Mouse (Mus musculus) 3134 (cell line): ENCODE data around the gene Gdap1l1.

ENCODE experiments used
- DNase-seq: peaks from one replicate; pipeline ENCODE4 v3.0.0-alpha.2; 2011; ENCODE audit warnings: low spot score; ENCODE audit not compliant: insufficient read length; ENCODE audit errors: extremely low read depth

Gdap1l1 gene

DNA sequence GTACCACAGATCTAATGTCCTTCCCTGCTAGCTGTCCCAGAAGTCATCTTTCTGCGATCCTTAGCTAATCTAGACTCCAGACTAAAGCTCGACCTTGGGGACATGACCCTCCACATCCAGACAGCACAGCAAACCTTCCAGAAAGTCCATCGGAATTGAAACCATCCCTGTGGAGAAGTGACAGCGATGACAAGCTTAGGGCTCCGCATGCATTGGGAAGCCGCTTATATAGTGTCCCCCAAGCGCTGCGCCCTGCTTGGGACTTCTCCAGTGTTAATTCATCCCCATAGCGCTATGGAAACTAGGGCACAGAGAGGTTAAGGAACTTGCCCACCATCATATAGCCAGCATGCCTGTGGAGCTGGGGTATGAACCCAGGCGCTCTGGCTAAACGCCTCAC lies 24.5 kb downstream of the Gdap1l1 start:
- no peak for DNase-seq

DNA sequence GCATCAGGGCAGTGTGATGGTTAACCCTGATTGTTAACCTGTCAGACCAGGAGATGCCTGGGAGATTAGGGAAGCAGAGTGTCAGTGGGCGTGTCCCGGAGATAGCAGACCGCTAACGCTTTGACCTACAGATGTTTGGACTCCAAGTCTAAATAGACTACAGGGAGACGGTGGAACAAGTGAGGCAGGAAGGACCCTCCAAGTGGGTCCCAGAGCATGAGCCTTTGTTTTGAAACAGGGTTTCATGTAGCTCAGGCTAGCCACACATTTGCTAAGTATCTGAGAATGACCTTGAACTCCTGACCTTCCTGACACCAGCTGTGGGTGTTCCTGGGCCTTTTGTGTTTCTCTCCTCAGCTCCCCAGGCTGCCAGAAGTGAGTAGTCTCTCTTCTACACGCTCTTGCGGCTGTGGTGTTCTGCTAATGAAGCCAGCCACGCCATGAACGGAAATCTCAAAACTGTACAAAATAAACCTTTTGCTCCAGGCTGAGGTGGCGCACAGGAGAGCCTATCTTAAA lies 25.0 kb downstream of the Gdap1l1 start:
- no peak for DNase-seq

DNA sequence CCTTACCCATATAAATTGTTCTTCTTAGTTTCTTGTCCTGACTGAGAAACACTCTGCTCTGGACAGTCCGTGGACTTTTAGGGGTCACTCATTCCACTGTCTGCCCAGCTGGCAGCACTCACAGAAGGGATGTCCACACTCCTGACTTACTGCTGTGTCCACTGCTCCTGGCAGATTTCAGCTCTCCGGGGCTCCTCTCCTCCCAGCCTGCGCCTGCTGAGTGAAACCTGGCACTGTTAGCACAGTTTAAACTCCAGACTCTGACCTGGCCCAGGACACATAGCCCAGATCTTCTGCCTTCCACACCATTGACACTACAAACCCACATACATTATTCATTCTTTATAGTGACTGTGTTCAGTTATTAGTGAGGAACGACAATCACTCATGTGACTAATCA lies 25.7 kb downstream of the Gdap1l1 start:
- DNase-seq: no peak

DNA sequence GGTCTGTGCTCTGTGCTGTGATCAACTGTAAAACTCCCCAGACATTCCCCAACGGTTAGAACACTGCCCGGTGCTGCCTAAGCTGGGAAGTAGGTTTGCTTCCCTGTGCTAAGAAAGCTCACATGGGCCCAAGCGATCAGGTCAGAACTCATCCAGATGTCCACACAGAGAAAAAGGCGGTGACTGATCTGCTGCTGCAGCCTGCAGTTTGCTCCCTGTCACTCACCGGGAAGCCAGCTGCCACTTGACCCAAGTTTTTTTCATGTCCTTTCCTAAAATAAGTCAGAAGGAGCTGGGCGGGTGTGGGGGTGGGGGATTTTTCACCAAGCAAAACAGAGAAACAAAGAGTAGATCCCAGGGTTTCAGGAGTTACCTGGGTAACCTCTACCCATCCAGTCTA lies 26.3 kb downstream of the Gdap1l1 start:
- DNase-seq: no peak

DNA sequence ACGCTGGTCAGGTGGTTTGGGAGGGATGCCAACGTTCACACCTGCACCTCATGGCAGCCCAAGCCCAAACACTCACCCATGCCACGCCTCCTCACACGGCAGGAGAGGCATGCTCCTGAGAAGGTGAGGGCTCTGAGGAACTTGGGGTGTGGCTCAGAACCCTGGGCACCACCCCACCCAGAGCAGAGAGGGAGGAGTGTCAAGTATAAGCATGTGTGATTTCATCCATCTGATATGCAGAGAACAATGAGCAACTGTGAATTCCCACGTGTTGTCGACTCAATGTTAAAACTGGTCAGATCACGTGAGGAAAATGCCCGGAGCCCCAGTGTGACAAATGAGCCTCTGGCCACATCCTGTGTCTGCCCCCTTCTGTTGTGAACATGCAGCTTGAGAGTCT lies 28.5 kb downstream of the Gdap1l1 start:
- no peak for DNase-seq

DNA sequence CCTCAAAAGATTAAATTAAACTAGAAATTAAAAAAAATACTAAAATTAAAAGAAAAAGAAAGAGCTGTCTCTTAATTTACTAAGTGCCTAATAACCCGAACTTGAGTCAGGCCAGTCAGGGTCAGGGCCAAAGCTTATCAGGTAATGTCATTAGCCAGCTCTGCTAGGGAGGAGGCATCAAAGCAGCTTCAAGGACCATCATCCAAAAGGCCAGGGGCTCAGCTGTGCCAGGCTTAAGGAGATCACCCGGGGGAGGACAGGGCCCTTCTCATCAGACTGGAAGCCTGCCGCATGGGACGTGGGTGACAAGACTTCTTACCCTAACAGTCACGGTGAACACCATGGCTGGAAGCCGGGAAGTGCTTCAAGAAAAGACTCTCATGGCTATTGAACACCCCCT lies 29.3 kb downstream of the Gdap1l1 start:
- no peak for DNase-seq

DNA sequence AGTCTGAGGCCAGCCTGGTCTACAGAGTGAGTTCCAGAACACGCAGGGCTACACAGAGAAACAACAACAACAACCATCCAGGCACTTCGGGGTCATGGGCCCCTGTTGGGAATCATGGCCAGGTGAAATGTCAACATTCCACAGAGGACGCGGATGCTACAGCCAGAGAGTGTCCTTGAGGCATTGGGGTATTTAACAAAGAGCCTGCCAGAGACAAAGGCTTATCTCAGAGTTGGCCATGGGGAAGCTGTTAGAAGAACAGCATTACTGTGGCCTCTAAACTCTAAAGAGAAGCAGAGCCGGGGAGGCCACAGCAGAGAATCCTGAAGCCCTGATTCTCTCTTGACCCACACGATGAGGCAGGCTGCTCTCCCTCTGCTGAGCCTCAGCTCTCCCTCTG lies 30.6 kb downstream of the Gdap1l1 start:
- DNase-seq: no peak

DNA sequence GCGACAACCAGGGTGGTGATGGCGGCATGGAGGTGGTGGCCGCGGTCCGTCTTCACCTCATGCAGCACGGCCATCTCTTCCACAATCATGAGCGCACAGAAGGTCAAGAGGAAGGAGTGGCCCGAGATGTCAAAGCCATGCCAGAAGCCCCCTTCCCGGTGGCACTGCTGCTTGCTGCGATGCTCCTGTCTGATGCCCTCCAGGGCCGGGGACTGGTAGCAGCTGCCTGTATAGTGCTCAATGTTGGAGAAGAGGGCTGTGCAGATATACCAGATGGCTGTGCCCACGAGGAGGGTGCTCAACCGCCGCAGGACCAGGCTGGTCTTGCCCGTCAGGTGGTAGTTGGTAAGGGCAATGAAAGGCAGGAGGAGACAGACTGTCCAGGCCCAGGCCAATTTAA lies 31.4 kb downstream of the Gdap1l1 start:
- DNase-seq: no peak

DNA sequence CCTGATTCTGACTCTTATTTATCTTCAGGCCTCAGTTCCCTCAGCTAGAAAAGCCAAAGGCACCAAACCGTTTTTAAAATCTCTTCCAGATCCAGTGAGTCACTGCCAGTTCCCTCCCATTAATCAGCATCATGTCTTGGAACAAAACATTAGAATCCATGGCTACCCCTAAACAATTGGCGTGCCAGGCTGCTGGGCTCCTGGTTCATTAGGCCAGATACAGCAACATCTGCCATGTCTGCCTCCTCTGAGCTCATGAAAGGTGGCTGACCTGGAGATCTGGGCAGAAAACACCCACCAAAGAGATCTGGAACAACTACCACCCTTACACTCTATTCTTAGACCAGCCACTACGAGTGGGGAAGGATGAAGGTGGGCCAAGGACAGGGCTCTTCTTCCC lies 32.9 kb downstream of the Gdap1l1 start:
- no peak for DNase-seq

DNA sequence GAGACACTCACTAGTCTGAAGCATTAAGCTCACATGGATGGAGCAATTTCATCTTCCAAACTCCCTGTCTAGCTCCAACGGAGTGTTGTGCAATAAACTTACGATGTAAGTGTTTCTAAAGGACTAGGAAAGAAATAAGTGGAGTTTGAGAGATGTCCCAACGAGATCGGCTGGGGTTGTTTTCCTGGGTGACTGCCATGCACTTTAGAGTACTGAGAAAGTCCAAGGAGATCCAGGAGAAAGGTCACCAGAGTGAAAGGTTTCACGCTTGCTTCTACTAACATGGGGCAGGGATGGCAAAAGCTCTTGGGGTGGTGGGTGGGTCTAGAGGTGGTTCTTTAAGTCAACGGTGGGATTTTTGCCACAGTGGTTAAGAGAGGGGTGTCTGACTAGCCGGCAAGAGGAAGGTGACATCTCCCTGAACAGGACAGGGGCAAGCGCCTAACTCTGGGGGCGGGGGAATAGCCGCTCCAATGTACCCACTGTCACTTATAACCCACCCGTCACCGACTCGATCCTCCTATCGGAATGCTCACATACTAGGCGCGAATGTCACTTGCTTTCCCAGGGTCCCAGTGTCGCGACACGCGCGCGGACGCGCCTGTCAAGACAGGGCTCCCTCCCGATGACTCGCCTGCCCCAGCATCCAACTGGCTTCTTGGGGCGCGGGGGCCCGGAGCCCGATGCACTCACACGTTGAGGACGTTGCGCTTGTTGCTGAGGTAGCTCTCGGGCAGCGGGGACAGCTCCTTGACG lies 33.6 kb downstream of the Gdap1l1 start:
- DNase-seq: no peak

DNA sequence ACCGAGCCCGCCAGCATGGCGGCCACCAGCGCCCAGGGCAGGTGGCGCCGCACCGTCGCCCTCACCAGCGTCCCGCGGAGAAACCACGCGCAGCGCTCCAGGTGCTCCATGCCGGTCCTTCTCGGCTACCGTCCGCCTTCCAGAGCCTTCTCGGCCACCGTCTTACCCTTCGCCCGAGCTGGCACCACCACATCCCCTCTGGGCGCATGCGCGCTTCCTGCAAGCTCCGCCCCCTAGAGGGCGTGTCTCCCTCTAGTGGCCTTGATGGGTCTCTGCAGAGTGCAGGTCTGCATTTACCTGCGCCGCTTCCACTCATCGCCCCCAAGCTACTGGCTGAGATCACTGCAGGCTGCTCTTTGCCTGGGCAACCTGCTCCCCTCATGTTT lies 34.2 kb downstream of the Gdap1l1 start, which contains the start of gene Fitm2:
Fitm2 (minus strand) TSS at position 164 of the 386 bp plus-strand sequence.
- DNase-seq: peak; percentile 97

DNA sequence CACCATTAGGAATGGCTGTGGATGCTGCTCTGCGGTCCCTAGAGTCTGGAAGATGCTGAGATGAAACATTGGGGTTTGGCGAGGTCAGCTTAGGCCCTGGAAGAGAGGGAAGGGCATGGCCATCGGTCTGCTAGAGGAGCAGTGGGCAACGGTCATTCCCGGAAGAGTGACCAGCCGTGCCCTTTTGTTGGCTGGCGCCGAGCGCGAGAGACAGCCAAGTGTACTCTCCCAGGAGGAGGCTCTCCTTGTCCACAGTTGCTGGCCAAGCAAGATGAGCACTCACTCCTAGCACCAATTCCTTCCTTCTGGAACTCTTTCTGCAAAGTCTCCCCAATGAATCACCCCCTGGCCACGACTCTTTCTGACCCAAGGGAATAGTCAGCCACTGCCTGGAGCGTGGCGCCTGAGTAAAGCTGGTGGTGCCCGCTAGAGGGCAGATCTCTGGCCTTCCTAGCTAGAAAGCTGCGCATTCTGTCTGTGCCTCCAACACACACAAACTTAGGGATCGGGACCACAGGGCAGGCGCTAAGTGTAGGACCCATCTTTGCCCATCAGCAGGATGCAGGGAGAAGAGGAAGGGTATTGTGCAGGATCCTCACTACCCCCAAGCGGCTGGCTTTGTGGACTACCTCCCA lies 42.0 kb downstream of the Gdap1l1 start:
- DNase-seq: peak; percentile 61

DNA sequence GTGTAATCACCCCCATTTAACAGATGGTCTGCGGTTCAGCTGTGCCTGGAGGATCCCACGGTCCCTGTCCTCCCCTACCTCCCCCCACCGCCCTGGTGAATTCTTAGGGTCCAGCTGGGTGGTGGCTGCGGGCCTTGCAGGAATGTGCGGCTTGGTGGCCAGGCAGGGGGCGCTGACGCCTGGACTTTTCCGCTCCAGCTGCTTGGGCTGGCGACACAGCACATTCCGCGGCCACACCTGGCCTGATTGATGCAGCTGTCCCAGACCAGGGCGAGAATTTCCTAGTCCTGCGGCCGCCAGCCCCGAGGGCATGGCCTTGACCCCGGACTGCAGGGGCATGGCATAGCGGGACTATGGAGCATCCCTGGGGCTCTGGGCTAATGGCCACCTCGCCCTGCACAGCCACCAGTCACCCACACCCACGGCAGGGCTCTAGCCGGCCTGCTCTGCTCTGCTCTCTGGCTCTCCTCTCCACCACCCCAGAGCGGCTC lies 43.3 kb downstream of the Gdap1l1 start:
- DNase-seq: no peak

DNA sequence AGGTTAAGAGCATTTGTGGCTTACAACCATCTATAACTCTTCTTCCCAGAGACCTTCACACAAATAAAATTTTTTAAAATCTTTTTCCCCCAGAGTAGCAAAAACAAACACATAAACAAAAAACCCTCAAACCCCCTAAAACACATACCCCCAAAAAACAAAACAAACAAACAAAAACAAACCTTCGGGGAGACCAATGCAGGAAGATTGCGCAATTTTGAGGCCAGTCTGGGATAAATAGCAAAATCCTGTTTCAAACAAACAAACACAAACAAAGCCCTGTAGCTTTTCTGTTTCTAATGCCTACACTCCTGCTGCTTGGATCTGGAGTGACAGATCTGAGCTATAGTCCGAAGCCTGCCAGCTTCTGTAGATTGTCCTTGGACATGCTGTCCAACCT lies 49.1 kb downstream of the Gdap1l1 start:
- no peak for DNase-seq

DNA sequence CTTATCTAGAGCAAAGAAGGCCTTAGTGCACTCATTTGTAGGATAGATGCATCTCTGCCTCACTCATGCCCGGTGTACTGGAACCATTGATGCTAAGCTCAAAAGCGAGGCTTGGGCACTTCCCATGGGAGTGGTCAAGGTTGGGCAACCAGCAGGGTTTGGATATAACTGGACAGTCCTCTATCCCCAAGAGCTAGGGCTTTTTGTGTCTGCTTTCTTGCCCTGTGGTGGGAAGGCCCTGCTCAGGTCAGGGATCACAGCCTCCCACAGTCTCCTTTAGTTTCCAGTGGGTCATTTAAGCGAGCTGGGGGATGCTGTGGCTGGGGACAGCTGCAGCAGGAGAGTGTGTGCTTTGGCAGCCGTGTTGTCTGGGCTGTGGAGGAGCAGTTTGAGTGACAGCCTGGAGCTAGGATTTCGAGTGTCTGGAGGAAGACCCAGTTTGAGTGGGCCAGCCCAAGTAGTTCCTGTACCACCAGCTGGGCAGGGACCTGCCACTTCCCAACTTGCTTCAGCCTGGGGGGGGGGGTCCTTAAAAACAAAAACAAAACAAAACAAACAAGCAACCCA lies 51.5 kb downstream of the Gdap1l1 start:
- no peak for DNase-seq

DNA sequence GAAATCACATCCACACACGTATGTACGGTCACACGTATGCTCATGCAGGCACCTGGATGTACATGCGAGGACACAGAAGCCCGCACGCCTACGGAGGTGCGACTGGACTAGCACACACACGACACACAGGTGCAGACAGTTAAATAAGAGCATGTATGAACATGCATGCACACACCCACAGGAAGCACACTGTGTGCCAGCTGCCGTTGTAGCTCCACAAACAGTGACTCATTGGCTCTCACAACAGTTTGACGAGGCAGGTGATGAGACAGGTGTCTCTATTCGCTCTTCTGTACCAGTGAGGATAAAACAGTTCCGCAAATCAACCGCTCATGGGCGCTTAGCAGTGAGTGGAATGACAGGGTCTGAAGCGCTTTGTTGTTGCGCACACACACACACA lies 52.4 kb downstream of the Gdap1l1 start:
- no peak for DNase-seq

DNA sequence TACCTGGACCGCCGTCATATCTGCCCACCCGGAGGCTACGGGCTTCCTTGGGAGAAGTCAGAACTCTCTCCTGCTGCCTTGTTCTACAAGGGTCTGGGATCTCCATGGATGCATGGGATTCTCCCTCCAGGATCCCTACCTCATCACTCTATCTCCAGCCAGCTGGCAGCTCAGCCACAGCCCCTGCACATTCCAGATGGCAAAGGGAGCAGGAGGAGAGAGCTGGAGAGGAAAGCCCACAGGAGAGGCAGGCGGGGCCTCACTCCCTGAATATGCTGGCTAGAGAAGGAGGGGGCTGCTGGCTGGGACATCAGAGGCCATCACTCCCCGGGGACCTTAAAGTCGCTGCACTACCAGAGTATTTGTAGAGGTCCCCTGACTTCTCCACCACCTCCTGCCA lies 53.1 kb downstream of the Gdap1l1 start:
- DNase-seq: no peak

DNA sequence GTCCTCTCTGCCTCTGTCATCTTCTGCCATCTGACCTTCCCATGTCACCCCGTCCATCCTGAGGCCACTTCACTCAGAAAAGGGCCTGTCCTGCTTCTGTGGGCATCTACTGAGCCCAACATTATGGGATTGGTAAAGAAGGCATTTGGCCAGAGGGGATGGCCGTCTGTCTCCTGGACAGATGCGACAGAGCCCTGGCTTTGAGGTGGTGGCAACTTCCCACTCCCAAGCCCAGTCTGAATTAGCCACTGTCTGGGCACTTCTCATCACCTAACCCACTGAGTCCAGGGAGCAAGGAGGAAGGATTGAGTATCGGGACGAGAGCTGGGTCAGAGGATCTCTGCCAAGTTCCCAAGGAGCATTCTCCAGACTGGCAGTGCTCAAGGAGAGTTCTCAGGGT lies 53.7 kb downstream of the Gdap1l1 start, which contains the start of gene R3hdml:
R3hdml (plus strand) TSS at position 301 of the 400 bp plus-strand sequence.
- no peak for DNase-seq

DNA sequence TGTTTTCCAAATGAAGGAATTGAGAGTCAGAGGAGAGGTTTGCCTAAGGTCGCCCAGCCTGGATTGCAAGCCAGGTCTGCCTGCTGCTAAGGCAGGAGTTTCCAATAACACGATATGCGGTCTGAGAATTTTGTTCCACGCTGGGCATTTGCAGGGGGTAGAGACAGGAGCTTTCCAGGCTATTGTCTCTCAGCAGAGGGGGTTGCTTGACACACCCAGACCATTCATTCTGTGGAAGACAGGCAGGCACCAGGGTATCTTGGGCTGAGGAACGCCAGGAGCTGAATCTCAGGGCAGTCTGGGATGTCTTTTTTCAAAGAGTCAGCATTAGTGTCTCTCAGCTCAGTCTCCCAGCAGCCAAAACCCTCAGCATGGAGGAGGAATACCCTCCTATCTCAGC lies 54.8 kb downstream of the Gdap1l1 start:
- DNase-seq: no peak

DNA sequence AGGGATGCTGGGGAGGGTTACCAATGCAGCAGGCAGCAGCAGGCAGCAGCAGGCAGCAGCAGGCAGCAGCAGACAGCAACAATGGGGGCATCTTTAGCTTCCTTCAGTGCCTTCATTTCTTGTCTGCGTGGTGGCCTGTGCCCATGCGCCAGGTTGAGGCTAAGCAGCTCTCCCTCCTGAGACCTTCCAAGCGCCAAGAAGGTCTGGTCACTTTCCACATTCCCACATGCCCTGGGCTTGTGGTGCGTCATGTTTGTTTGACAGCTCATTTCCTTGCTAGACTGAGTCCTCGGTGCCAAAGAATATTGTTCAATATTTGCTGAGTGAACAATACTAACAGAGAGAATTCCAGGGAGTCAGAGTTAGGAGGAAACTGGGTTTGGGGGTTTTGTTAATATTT lies 55.7 kb downstream of the Gdap1l1 start:
- DNase-seq: peak; percentile 64

DNA sequence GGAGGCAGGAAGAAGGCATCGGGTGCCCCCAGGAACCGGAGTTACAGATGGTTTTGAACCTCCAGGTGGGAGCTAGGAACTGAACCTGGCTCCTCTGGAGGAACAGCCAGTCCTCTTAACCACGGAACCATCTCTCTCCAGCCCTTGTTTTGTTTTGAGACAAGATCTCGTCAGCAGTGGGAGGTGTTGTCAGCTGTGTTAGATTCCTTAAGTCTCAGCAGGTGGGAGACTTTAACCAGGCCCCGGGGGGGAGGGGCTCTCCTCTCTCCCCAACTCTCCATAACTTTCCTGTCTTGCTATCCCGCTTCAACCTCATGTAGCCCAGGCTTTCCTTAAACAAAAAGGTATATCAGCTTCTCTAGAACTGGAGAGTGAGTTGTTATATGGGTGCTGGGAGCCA lies 56.2 kb downstream of the Gdap1l1 start:
- no peak for DNase-seq

DNA sequence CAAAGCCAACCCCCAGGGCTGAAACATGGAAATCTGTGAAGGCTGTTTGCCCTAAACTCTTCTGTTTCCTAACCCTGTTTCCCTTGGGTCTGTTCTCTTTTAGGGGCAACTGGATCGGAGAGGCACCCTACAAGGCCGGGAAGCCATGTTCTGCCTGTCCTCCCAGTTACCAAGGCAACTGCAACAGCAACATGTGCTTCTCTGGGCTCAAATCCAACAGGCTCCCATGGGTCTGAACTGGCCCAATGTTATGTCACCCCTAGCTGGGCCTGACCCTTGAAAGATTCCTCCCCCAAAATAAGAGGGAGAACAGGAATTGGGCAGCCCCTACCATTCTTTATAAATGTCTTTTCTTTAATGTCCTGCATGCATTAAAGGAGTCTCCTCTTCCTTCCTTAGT lies 63.9 kb downstream of the Gdap1l1 start:
- DNase-seq: no peak
